Mouse (Mus musculus) liver, adult 2 months (tissue): ENCODE results near the gene Cox5b. TPM values are rescaled to one million over a fixed set of nuclear protein-coding genes. Genes with fewer than 3 reads are reported as not detected.

ENCODE experiments used
- DNase-seq: peaks from one replicate; pipeline ENCODE4 v3.0.0-alpha.2; 2011; ENCODE audit warnings: low read depth, low spot score; ENCODE audit errors: extremely low read depth
- H3K27ac ChIP-seq: fragments of 200-500 bp; replicated peaks from 2 replicates; pipeline ENCODE4 v1.5.1; 2012; ENCODE audit warnings: low read depth, mild to moderate bottlenecking, control low read depth, inconsistent platforms, low read length; ENCODE audit not compliant: insufficient read depth
- H3K27me3 ChIP-seq: fragments of 200-500 bp; 2 replicates; pipeline ENCODE4 v1.6.1; 2012; ENCODE audit warnings: mild to moderate bottlenecking, moderate library complexity, low read length, inconsistent platforms; ENCODE audit not compliant: control insufficient read depth, insufficient read depth
- H3K36me3 ChIP-seq: fragments of 200-500 bp; 2 replicates; pipeline ENCODE4 v1.6.1; 2012; ENCODE audit warnings: low read length, inconsistent platforms; ENCODE audit not compliant: control insufficient read depth, insufficient read depth
- H3K4me1 ChIP-seq: fragments of 200-500 bp; 2 replicates; pipeline ENCODE4 v1.6.1; 2011; ENCODE audit warnings: low read length; ENCODE audit not compliant: control insufficient read depth, insufficient read depth
- H3K4me3 ChIP-seq: fragments of 200-500 bp; 2 replicates; pipeline ENCODE4 v1.5.1; 2011; ENCODE audit warnings: low read depth, mild to moderate bottlenecking, control low read depth, low read length, moderate library complexity; ENCODE audit not compliant: insufficient read depth
- H3K79me2 ChIP-seq: fragments of 200-500 bp; 2 replicates; pipeline ENCODE4 v1.6.1; 2012; ENCODE audit warnings: inconsistent platforms, mild to moderate bottlenecking, low read length, moderate library complexity; ENCODE audit not compliant: control insufficient read depth, insufficient read depth
- H3K9ac ChIP-seq: fragments of 200-500 bp; 2 replicates; pipeline ENCODE4 v1.6.1; 2012; ENCODE audit warnings: low read depth, mild to moderate bottlenecking, control low read depth, inconsistent platforms, low read length
- CTCF ChIP-seq: fragments of 200-500 bp; IDR thresholded peaks from 2 replicates; pipeline ENCODE4 v1.5.1; 2011; ENCODE audit warnings: low read depth, low read length, control low read depth
- POLR2A ChIP-seq: fragments of 200-500 bp; IDR thresholded peaks from 2 replicates; pipeline ENCODE4 v1.6.1; 2011; ENCODE audit warnings: low read length, control low read depth; ENCODE audit not compliant: insufficient read depth; ENCODE audit errors: extremely low read depth
- WGBS: fragments of 180-500 bp; shearing (Covaris S2); methylation state at CpG from one replicate; pipeline ENCODE4 v1.1.7; 2018; 5-methylcytosine and 5-hydroxymethylcytosine counted together
- polyA plus RNA-seq: library from polyadenylated mRNA; depleted of rRNA; stranded (reverse); fragments of >200 nt; gene quantifications from 2 replicates; pipeline ENCODE4 v1.2.3, GENCODE M21; 2012
- total RNA-seq: library from RNA; depleted of rRNA; stranded (reverse); fragments of >200 nt; gene quantifications from 2 replicates; pipeline ENCODE4 v1.2.3, GENCODE M21; 2014

Cox5b gene
- total and polyA plus RNA-seq, 2 experiments = 458 to 791 TPM

DNA sequence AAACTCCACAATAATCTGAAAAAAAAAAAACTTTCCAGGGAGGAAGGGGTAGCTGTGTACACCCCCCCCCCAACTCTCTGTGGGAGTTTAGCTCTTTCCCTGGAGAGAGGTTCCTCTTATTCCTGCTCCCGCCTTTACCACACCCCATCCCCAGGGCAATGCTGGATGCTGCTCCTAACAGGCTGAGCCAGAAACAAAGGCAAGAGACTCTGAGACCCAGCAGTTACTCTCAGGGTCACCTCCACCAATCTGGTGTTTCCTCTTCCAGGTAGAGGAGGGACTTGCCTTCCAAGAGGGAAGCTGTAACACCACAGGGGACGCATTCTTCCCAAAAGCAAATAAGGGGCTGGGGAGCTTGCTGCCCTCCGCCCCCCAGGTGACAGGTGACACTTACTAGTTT is 16.5 kb downstream of the Cox5b start:
- H3K27ac ChIP-seq = no peak overlapping the region
- no peak for DNase-seq
- no peak overlapping the region for H3K9ac ChIP-seq
- H3K4me1 ChIP-seq = peaks cover 10% of the 10 kb centered on the region
- H3K27me3 ChIP-seq = no peaks in the 10 kb centered on the region
- TF ChIP-seq POLR2A = no peak
- peaks cover 9% of the 10 kb centered on the region for H3K36me3 ChIP-seq
- 91% methylated on average over 3 of the region's 3 CpGs for WGBS
- H3K4me3 ChIP-seq = no peak overlapping the region
- H3K79me2 ChIP-seq = peaks cover 5% of the 10 kb centered on the region

- TF ChIP-seq CTCF (no peak), POLR2A (no peak)
- H3K9ac ChIP-seq = peak overlapping the region; percentile 97; the same call in 1 of the 2 replicates
- peaks cover 9% of the 10 kb centered on the region for H3K36me3 ChIP-seq
- peaks cover 10% of the 10 kb centered on the region for H3K4me1 ChIP-seq
- no peak overlapping the region for H3K27ac ChIP-seq
- no peak overlapping the region for H3K4me3 ChIP-seq
- 22% methylated on average over 1 of the region's 1 CpGs for WGBS
- DNase-seq = peak; percentile 44
- peaks cover 5% of the 10 kb centered on the region for H3K79me2 ChIP-seq
- no peaks in the 10 kb centered on the region for H3K27me3 ChIP-seq
Measured at GRCm38 (mm10) chr1:36708626-36709025, 17.4 kb downstream of the Cox5b start.

DNA sequence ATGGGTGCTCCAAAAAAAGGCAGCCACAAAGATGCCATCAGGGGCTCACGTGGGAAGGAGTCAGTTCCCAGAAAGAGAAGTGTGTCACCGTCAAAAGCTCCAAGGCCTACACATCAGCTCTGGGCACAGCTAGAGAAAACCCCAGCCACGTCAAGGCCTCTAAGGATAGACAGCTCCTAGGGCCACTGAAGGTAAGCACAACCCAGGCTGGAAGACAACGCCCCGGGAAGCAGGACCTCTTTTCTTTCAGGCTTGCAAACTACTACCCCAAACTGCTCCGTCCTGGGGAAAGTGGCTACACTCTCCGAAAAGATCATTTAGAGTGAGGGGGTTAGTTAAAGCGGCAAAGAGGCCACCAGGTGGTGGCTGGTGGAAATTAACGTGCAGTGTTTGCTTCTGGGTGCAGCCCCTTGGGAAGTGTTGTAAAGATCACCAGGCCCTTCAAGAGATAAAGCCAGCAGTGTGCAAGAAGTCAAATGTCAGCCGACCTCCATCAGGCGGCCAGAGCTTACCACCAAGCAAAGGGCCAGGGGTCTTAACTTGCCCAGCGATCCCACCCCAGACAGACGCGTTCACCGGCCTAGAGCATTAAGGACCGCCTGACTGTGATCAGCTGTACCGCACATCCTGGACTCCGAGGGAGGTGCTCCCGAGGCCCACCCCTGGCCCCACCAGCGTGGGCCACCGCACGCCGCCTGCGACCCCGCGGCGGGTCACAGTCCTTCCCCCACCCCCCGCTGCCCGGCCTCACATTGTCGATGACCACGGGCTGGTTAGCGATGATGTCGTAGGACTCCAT is 18.0 kb downstream of the Cox5b start:
- Histone ChIP-seq H3K4me3 (peak overlapping the region; percentile 96), H3K27me3 (no peaks in the 10 kb centered on the region), H3K4me1 (peaks cover 10% of the 10 kb centered on the region), H3K36me3 (peaks cover 9% of the 10 kb centered on the region), H3K79me2 (peaks cover 5% of the 10 kb centered on the region), H3K9ac (peak overlapping the region; percentile 97), H3K27ac (peak overlapping the region; percentile 67)
- WGBS = under 1% methylated on average over 33 of the region's 33 CpGs
- DNase-seq = peak; percentile 23
- TF ChIP-seq CTCF (peak; percentile 34; the same call in 1 of the 2 replicates), POLR2A (no peak)

DNA sequence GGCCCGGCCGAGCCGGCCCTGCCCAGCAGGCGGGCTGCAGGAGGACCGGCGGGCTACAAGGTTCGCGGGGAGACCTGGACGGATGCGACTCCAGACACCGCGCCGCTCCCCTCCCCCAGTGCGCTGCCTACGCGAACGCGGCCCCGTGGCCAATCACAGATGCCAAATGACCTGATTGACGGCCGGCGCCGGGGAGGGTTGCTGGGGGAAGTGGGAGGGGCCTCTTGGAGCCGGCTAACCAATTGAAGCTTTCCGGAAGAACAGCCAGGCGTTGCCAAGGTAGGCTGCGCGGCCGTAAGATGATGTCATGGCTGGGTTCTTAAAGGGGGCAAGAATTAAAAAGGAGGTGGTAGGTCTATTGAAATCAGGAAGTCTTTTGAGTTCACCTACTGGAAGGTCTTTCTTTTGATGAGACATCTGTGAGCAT is 18.6 kb downstream of the Cox5b start, which contains the start of gene 4933424G06Rik:
4933424G06Rik (plus strand) TSS at position 296 of the 427 bp plus-strand sequence.
- DNase-seq = peak; percentile 90
- under 1% methylated on average over 29 of the region's 29 CpGs for WGBS
- TF ChIP-seq POLR2A (peak; percentile 64), CTCF (no peak)
- peak within 1 kb of the TSS; percentile 97 for H3K9ac ChIP-seq
- H3K36me3 ChIP-seq = peaks cover 6% of the 10 kb centered on the region
- peak within 1 kb of the TSS; percentile 96 for H3K4me3 ChIP-seq
- H3K79me2 ChIP-seq = peaks cover 5% of the 10 kb centered on the region
- no peaks in the 10 kb centered on the region for H3K27me3 ChIP-seq
- H3K27ac ChIP-seq = peak within 1 kb of the TSS; percentile 67
- peaks cover 10% of the 10 kb centered on the region for H3K4me1 ChIP-seq

DNA sequence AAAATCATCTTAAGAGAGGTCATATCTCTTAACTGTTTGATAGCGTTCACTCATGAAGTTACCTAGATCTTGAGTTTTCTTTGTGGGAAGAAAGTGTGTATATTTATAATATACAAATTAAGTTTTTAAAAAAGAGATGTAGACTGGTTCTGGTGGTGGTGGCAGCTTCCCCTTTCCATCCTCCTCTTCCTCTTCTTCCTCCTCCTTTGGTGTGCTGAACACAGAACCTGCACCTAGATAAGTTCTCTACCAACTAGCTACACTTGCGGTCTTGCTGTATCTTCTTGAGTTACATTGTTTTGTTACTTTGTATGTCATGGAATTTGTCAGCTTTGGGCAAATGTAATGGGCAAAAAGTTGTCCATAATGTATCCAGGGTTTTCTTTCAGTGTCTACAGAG is 19.9 kb downstream of the Cox5b start:
- Histone ChIP-seq H3K4me1 (peaks cover 10% of the 10 kb centered on the region), H3K79me2 (peaks cover 5% of the 10 kb centered on the region), H3K27me3 (no peaks in the 10 kb centered on the region), H3K4me3 (no peak overlapping the region), H3K36me3 (peaks cover 3% of the 10 kb centered on the region; the same call in 1 of the 2 replicates), H3K9ac (no peak overlapping the region), H3K27ac (no peak overlapping the region)
- TF ChIP-seq CTCF = no peak
- TF ChIP-seq POLR2A = no peak
- WGBS = 95% methylated on average over 2 of the region's 2 CpGs
- no peak for DNase-seq

GRCm38 (mm10) chr1:36714311-36714710 is 23.1 kb downstream of the Cox5b start, which contains the start of gene Actr1b:
Actr1b (minus strand) TSS chr1:36714422.
- no peak for DNase-seq
- Histone ChIP-seq H3K4me1 (no peaks in the 10 kb centered on the region), H3K4me3 (no peak within 1 kb of the TSS), H3K27ac (no peak within 1 kb of the TSS), H3K27me3 (no peaks in the 10 kb centered on the region), H3K79me2 (peaks cover 4% of the 10 kb centered on the region), H3K36me3 (no peaks in the 10 kb centered on the region), H3K9ac (no peak within 1 kb of the TSS)
- 85% methylated on average over 5 of the region's 5 CpGs for WGBS
- TF ChIP-seq CTCF = no peak
- no peak for TF ChIP-seq POLR2A
